In genomic region chr19:6847841-6848517, GRCm38 (mm10) we compare ENCODE assay signal across 8 mouse cellular contexts. TPM values are rescaled to one million over a fixed set of nuclear protein-coding genes. Genes with fewer than 3 reads are reported as not detected.
DNase-seq lines count a peak whose midpoint lies in the region; ATAC-seq lines count a peak whose summit lies in the region.

No protein-coding gene starts in this region.

- H3K9me3 ChIP-seq in kidney, embryonic 14.5 days (ENCODE audit: control insufficient read depth, low read length): no peaks in the 10 kb centered on the region
- H3K9me3 ChIP-seq in embryonic facial prominence, embryonic 13.5 days: no peaks in the 10 kb centered on the region
- no peaks in the 10 kb centered on the region for H3K9me3 ChIP-seq in intestine, embryonic 15.5 days
- H3K9me3 ChIP-seq in neural tube, embryonic 12.5 days: no peaks in the 10 kb centered on the region

- H3K4me1 ChIP-seq in kidney, embryonic 14.5 days (ENCODE audit: control insufficient read depth, insufficient read depth, low read length): peaks cover 7% of the 10 kb centered on the region; the same call in 1 of the 2 replicates
- peaks cover 11% of the 10 kb centered on the region for H3K4me1 ChIP-seq in embryonic facial prominence, embryonic 13.5 days
- peaks cover 14% of the 10 kb centered on the region for H3K4me1 ChIP-seq in intestine, embryonic 15.5 days (replicated peaks)
- peaks cover 8% of the 10 kb centered on the region for H3K4me1 ChIP-seq in neural tube, embryonic 12.5 days

- H3K9ac ChIP-seq in kidney, embryonic 14.5 days (ENCODE audit: low read depth, low read length): no peak overlapping the region; the same call in 1 of the 2 replicates
- H3K9ac ChIP-seq in embryonic facial prominence, embryonic 13.5 days: peak overlapping the region; percentile 55
- H3K9ac ChIP-seq in intestine, embryonic 15.5 days: no peak overlapping the region
- no peak overlapping the region for H3K9ac ChIP-seq in neural tube, embryonic 12.5 days

- no peak overlapping the region for H3K27ac ChIP-seq in kidney, embryonic 14.5 days (ENCODE audit: low read depth, low read length)
- H3K27ac ChIP-seq in embryonic facial prominence, embryonic 13.5 days: no peak overlapping the region
- no peak overlapping the region for H3K27ac ChIP-seq in intestine, embryonic 15.5 days
- no peak overlapping the region for H3K27ac ChIP-seq in neural tube, embryonic 12.5 days

- H3K4me2 ChIP-seq in kidney, embryonic 14.5 days (replicated peaks; ENCODE audit: low read depth, low read length): peak overlapping the region; percentile 38
- peak overlapping the region; percentile 57 for H3K4me2 ChIP-seq in embryonic facial prominence, embryonic 13.5 days
- peak overlapping the region; percentile 48 for H3K4me2 ChIP-seq in intestine, embryonic 15.5 days (replicated peaks)
- H3K4me2 ChIP-seq in neural tube, embryonic 12.5 days (replicated peaks): peak overlapping the region; percentile 52

- ATAC-seq in kidney, embryonic 14.5 days (ENCODE audit: low FRiP score, low TSS enrichment): peak; percentile 47
- 0 out of 2 replicates have a peak, but pooled peaks have one; percentile 38 for ATAC-seq in embryonic facial prominence, embryonic 13.5 days (ENCODE audit: insufficient number of reproducible peaks, insufficient read depth, low FRiP score, low TSS enrichment, low read depth)
- ATAC-seq in intestine, embryonic 15.5 days: no peak
- no peak for ATAC-seq in neural tube, embryonic 12.5 days (ENCODE audit: low FRiP score, low read depth)
- ATAC-seq in monocyte, adult 5-6 weeks (replicated peaks; ENCODE audit: insufficient number of reproducible peaks, low FRiP score, low TSS enrichment, poor library complexity, severe bottlenecking): no peak

- no peaks in the 10 kb centered on the region for H3K36me3 ChIP-seq in kidney, embryonic 14.5 days (ENCODE audit: control insufficient read depth, insufficient read depth, low read length)
- H3K36me3 ChIP-seq in embryonic facial prominence, embryonic 13.5 days: no peaks in the 10 kb centered on the region
- H3K36me3 ChIP-seq in intestine, embryonic 15.5 days: no peaks in the 10 kb centered on the region
- H3K36me3 ChIP-seq in neural tube, embryonic 12.5 days: no peaks in the 10 kb centered on the region

- no peak for DNase-seq in kidney, adult 8-10 months
- DNase-seq in gastrocnemius, postnatal 10 days: no peak
- no peak for DNase-seq in layer of hippocampus, postnatal 10 days (ENCODE audit: low spot score in 2 of 2)

- WGBS in kidney, embryonic 14.5 days: 4% methylated on average over 31 of the region's 31 CpGs
- WGBS in embryonic facial prominence, embryonic 13.5 days: 6% methylated on average over 31 of the region's 31 CpGs
- 7% methylated on average over 31 of the region's 31 CpGs for WGBS in intestine, embryonic 15.5 days
- WGBS in neural tube, embryonic 12.5 days: 3% methylated on average over 31 of the region's 31 CpGs

- peaks cover 43% of the 10 kb centered on the region for H3K27me3 ChIP-seq in kidney, embryonic 14.5 days (ENCODE audit: control insufficient read depth, insufficient read depth, low read length)
- peaks cover 72% of the 10 kb centered on the region for H3K27me3 ChIP-seq in embryonic facial prominence, embryonic 13.5 days
- H3K27me3 ChIP-seq in intestine, embryonic 15.5 days (replicated peaks): peaks cover 42% of the 10 kb centered on the region
- peaks cover 59% of the 10 kb centered on the region for H3K27me3 ChIP-seq in neural tube, embryonic 12.5 days (replicated peaks)

- H3K4me3 ChIP-seq in kidney, embryonic 14.5 days (ENCODE audit: low read length): peak overlapping the region; percentile 23
- peak overlapping the region; percentile 30 for H3K4me3 ChIP-seq in embryonic facial prominence, embryonic 13.5 days
- H3K4me3 ChIP-seq in intestine, embryonic 15.5 days (replicated peaks): no peak overlapping the region; the same call in 1 of the 2 replicates
- H3K4me3 ChIP-seq in neural tube, embryonic 12.5 days: no peak overlapping the region; the same call in 1 of the 2 replicates

RNA-seq across cellular contexts. Expression of gene Rps6ka4, which starts 7.5 kb away (rescaled TPM):
- 11.8 and 15.1 TPM in 2 replicates for polyA plus RNA-seq in kidney, embryonic 14.5 days (2014; fragmentation: Nextera tagmentation; extraction: Ambion mirVana)
- polyA plus RNA-seq in embryonic facial prominence, embryonic 13.5 days (2015; fragmentation: Nextera tagmentation; extraction: Ambion mirVana): 20.9 and 24.3 TPM in 2 replicates
- polyA plus RNA-seq in intestine, embryonic 15.5 days (2015; fragmentation: Nextera tagmentation; extraction: Ambion mirVana): 20.8 and 21.0 TPM in 2 replicates
- 8.5 and 9.3 TPM in 2 replicates for polyA plus RNA-seq in neural tube, embryonic 12.5 days (2016; fragmentation: Nextera tagmentation; extraction: Ambion mirVana)
- total RNA-seq in monocyte, adult 5-6 weeks (2017): 11.8 to 24.6 TPM (median 20.5 TPM) in 3 replicates
- 10 to 100 TPM; 12.1 to 12.2 TPM for total RNA-seq in gastrocnemius, postnatal 10 days (2021)
- 10 to 100 TPM; 28.1 to 31.9 TPM for total RNA-seq in layer of hippocampus, postnatal 10 days (2021)

RNA-seq across cellular contexts. Expression of gene Ccdc88b, which starts 10.0 kb away (rescaled TPM):
- polyA plus RNA-seq in kidney, embryonic 14.5 days (2014; fragmentation: Nextera tagmentation; extraction: Ambion mirVana): 0.30 and 0.51 TPM in 2 replicates
- polyA plus RNA-seq in embryonic facial prominence, embryonic 13.5 days (2015; fragmentation: Nextera tagmentation; extraction: Ambion mirVana): 0.25 and 0.88 TPM in 2 replicates
- polyA plus RNA-seq in intestine, embryonic 15.5 days (2015; fragmentation: Nextera tagmentation; extraction: Ambion mirVana): 1.4 and 1.5 TPM in 2 replicates
- polyA plus RNA-seq in neural tube, embryonic 12.5 days (2016; fragmentation: Nextera tagmentation; extraction: Ambion mirVana): 0.59 and 1.6 TPM in 2 replicates
- total RNA-seq in monocyte, adult 5-6 weeks (2017): 92.9 to 171 TPM (median 102 TPM) in 3 replicates
- 1 to 10 TPM in 1 of 2 experiments, under 1 TPM in 1; 0.97 to 1.5 TPM for total RNA-seq in gastrocnemius, postnatal 10 days (2021)
- total RNA-seq in layer of hippocampus, postnatal 10 days (2021): 1 to 10 TPM; 2.9 to 4.2 TPM

Comparison
In these comparisons a context has a peak if more than half of its experiments do, and no peak if none do; other contexts are left out.
1. ATAC-seq: peak in kidney, embryonic 14.5 days (single experiment) and embryonic facial prominence, embryonic 13.5 days (single experiment); none in intestine, embryonic 15.5 days (single experiment), neural tube, embryonic 12.5 days (single experiment) and monocyte, adult 5-6 weeks (single experiment).
2. H3K4me3 ChIP-seq: peak in kidney, embryonic 14.5 days (single experiment) and embryonic facial prominence, embryonic 13.5 days (single experiment); none in intestine, embryonic 15.5 days (single experiment) and neural tube, embryonic 12.5 days (single experiment).
3. Peak in every context shown above with its lines, with median percentiles within 50 percentile points of each other: H3K4me2 ChIP-seq.